17 mouse cellular contexts compared by ENCODE assay signal in genomic region chr10:123255674-123256348, GRCm38 (mm10). TPM values are rescaled to one million over a fixed set of nuclear protein-coding genes. Genes with fewer than 3 reads are reported as not detected.
DNase-seq lines count a peak whose midpoint lies in the region; ATAC-seq and TF ChIP-seq lines count a peak whose summit lies in the region.
"Had no signal": no experiment of that assay in that cellular context is flagged by ENCODE, and none has a peak within 500 bp of the region (broad histone marks: within the 10 kb centered on the region; RNA-seq: fewer than 3 reads in every experiment).

No protein-coding gene starts in this region.

- ATAC-seq in forebrain, postnatal 0 days, result no peak
- ATAC-seq in forebrain, embryonic 16.5 days, result no peak
- ATAC-seq: forebrain, embryonic 13.5 days had no signal

- intact Hi-C loops in heart, postnatal 10 days (cut with DNase I), result no loop called here

- no peak overlapping the region for H3K9ac ChIP-seq in forebrain, postnatal 0 days
- H3K9ac ChIP-seq in forebrain, embryonic 16.5 days (replicated peaks; ENCODE audit: low read depth, low read length), result no peak overlapping the region
- H3K9ac ChIP-seq: embryonic facial prominence, embryonic 13.5 days; forebrain, embryonic 13.5 days; heart, embryonic 12.5 days; stomach, embryonic 15.5 days had no signal

- no peak overlapping the region for H3K4me3 ChIP-seq in forebrain, postnatal 0 days (ENCODE audit: low read depth, low read length)
- H3K4me3 ChIP-seq in forebrain, embryonic 16.5 days (replicated peaks; ENCODE audit: low read length), result no peak overlapping the region
- H3K4me3 ChIP-seq: embryonic facial prominence, embryonic 13.5 days; forebrain, embryonic 13.5 days; heart, embryonic 12.5 days; stomach, embryonic 15.5 days had no signal

- TF ChIP-seq CTCF in forebrain, postnatal 0 days (IDR thresholded peaks at IDR 0.05; ENCODE audit: low read depth), result peak; percentile 6; the same call in 1 of the 2 replicates

- no peak overlapping the region for H3K4me2 ChIP-seq in forebrain, postnatal 0 days (ENCODE audit: low read depth)
- H3K4me2 ChIP-seq in forebrain, embryonic 16.5 days (ENCODE audit: low read length), result no peak overlapping the region
- H3K4me2 ChIP-seq: embryonic facial prominence, embryonic 13.5 days; forebrain, embryonic 13.5 days; heart, embryonic 12.5 days; stomach, embryonic 15.5 days had no signal

- no peaks in the 10 kb centered on the region for H3K4me1 ChIP-seq in forebrain, postnatal 0 days (ENCODE audit: insufficient read depth)
- no peaks in the 10 kb centered on the region for H3K4me1 ChIP-seq in forebrain, embryonic 16.5 days (replicated peaks; ENCODE audit: control insufficient read depth, insufficient read depth, low read length)
- H3K4me1 ChIP-seq: forebrain, embryonic 13.5 days; heart, embryonic 12.5 days; stomach, embryonic 15.5 days had no signal

- no peak for DNase-seq in forebrain, postnatal 0 days
- peak; percentile 12 for DNase-seq in thymus, postnatal 4 days
- no peak for DNase-seq in thymus, postnatal 36 days
- peak; percentile 25 for DNase-seq in c-Kit-positive CD71-positive TER-119-positive erythroid progenitor cells, embryonic 14.5 days (ENCODE audit: low spot score)
- no peak for DNase-seq in layer of hippocampus, adult 18-20 months (ENCODE audit: low spot score in 2 of 2)
- DNase-seq in heart, postnatal 10 days, result no peak
- no peak for DNase-seq in lung, postnatal 4 days
- DNase-seq: cerebellum, adult 9-10 months; gastrocnemius, postnatal 10 days; kidney, adult 9 months; left cerebral cortex, postnatal 4 days had no signal

- no peaks in the 10 kb centered on the region for H3K27me3 ChIP-seq in forebrain, postnatal 0 days (ENCODE audit: insufficient read depth, low read length)
- peaks cover 2% of the 10 kb centered on the region; the same call in 1 of the 2 replicates for H3K27me3 ChIP-seq in forebrain, embryonic 16.5 days (replicated peaks; ENCODE audit: control insufficient read depth, insufficient read depth, low read length)
- H3K27me3 ChIP-seq: embryonic facial prominence, embryonic 13.5 days; forebrain, embryonic 13.5 days; stomach, embryonic 15.5 days had no signal

- no peaks in the 10 kb centered on the region for H3K9me3 ChIP-seq in forebrain, postnatal 0 days (ENCODE audit: low read length)
- H3K9me3 ChIP-seq in forebrain, embryonic 16.5 days (ENCODE audit: control insufficient read depth, low read length), result no peaks in the 10 kb centered on the region
- H3K9me3 ChIP-seq: embryonic facial prominence, embryonic 13.5 days; forebrain, embryonic 13.5 days; heart, embryonic 12.5 days; stomach, embryonic 15.5 days had no signal

- 83% methylated on average over 7 of the region's 7 CpGs for WGBS in forebrain, postnatal 0 days
- 81% methylated on average over 7 of the region's 7 CpGs for WGBS in forebrain, embryonic 16.5 days

- no peak overlapping the region for H3K27ac ChIP-seq in forebrain, postnatal 0 days (ENCODE audit: low read depth, low read length)
- no peak overlapping the region for H3K27ac ChIP-seq in forebrain, embryonic 16.5 days (ENCODE audit: low read length)
- H3K27ac ChIP-seq: embryonic facial prominence, embryonic 13.5 days; forebrain, embryonic 13.5 days; stomach, embryonic 15.5 days had no signal

- H3K36me3 ChIP-seq in forebrain, postnatal 0 days (ENCODE audit: insufficient read depth), result no peaks in the 10 kb centered on the region
- no peaks in the 10 kb centered on the region for H3K36me3 ChIP-seq in forebrain, embryonic 16.5 days (ENCODE audit: control insufficient read depth, insufficient read depth)
- H3K36me3 ChIP-seq: embryonic facial prominence, embryonic 13.5 days; heart, embryonic 12.5 days; stomach, embryonic 15.5 days had no signal

RNA-seq across cellular contexts. Expression of gene Fam19a2, which starts 8.0 kb away (rescaled TPM):
- 134 and 138 TPM in 2 replicates for total RNA-seq in forebrain, postnatal 0 days (2014; rRNA removed)
- 62.0 and 62.9 TPM in 2 replicates for polyA plus RNA-seq in forebrain, postnatal 0 days (2015; fragmentation: Nextera tagmentation; extraction: Ambion mirVana)
- polyA plus RNA-seq in forebrain, embryonic 16.5 days (2015; fragmentation: Nextera tagmentation; extraction: Ambion mirVana), result 44.6 and 47.3 TPM in 2 replicates
- 10 to 100 TPM; 44.7 to 45.1 TPM for total RNA-seq in layer of hippocampus, adult 18-20 months (2021)
- total RNA-seq in heart, postnatal 10 days (2021), result under 1 TPM; 0.12 to 0.17 TPM
- total RNA-seq: megakaryocyte, adult 5-6 weeks had no signal

RNA-seq across cellular contexts. Expression of gene Usp15, which starts 59.0 kb away (rescaled TPM):
- total RNA-seq in forebrain, postnatal 0 days (2014; rRNA removed), result 71.8 and 72.8 TPM in 2 replicates
- 48.9 and 54.1 TPM in 2 replicates for polyA plus RNA-seq in forebrain, postnatal 0 days (2015; fragmentation: Nextera tagmentation; extraction: Ambion mirVana)
- 78.2 and 79.4 TPM in 2 replicates for polyA plus RNA-seq in forebrain, embryonic 16.5 days (2015; fragmentation: Nextera tagmentation; extraction: Ambion mirVana)
- total RNA-seq in layer of hippocampus, adult 18-20 months (2021), result 10 to 100 TPM; 90.1 to 90.4 TPM
- 10 to 100 TPM; 81.3 to 81.8 TPM for total RNA-seq in heart, postnatal 10 days (2021)

Comparison
In these comparisons a context has a peak if more than half of its experiments do, and no peak if none do; other contexts are left out.
1. DNase-seq: peak in thymus, postnatal 4 days (single experiment) and c-Kit-positive CD71-positive TER-119-positive erythroid progenitor cells, embryonic 14.5 days (single experiment); none in forebrain, postnatal 0 days (single experiment), thymus, postnatal 36 days (0 of 2), layer of hippocampus, adult 18-20 months (0 of 2), heart, postnatal 10 days (0 of 2) and lung, postnatal 4 days (0 of 2).
2. RNA of gene Fam19a2, which starts 8.0 kb away (total RNA-seq): 134 to 138 TPM in forebrain, postnatal 0 days and 44.7 to 45.1 TPM in layer of hippocampus, adult 18-20 months; 0.12 to 0.17 TPM in heart, postnatal 10 days; every median in the first group is over 10 times any median in the second.